Mouse (Mus musculus): ENCODE data around the gene Apmap. TPM values are rescaled to one million over a fixed set of nuclear protein-coding genes. Genes with fewer than 3 reads are reported as not detected.

Gene Apmap
- polyA plus RNA-seq, 1 experiment from 2014 or later, result 37.1 TPM

- H3K4me3 ChIP-seq, result peak overlapping the region; percentile 89
- peak overlapping the region; percentile 82 for H3K4me2 ChIP-seq
- no peak overlapping the region for H3K27ac ChIP-seq
- H3K4me1 ChIP-seq, result peaks cover 15% of the 10 kb centered on the region
- H3K27me3 ChIP-seq, result no peaks in the 10 kb centered on the region
- no peaks in the 10 kb centered on the region for H3K36me3 ChIP-seq (ENCODE audit: poor library complexity, severe bottlenecking)
- 81% methylated on average over 1 of the region's 1 CpGs for WGBS
- H3K9me3 ChIP-seq (replicated peaks), result no peaks in the 10 kb centered on the region
- no peak overlapping the region; the same call in 1 of the 2 replicates for H3K9ac ChIP-seq
- ATAC-seq, result no peak
Measured at GRCm38 (mm10) chr2:150607086-150607485, 1.3 kb downstream of the Apmap start.

DNA sequence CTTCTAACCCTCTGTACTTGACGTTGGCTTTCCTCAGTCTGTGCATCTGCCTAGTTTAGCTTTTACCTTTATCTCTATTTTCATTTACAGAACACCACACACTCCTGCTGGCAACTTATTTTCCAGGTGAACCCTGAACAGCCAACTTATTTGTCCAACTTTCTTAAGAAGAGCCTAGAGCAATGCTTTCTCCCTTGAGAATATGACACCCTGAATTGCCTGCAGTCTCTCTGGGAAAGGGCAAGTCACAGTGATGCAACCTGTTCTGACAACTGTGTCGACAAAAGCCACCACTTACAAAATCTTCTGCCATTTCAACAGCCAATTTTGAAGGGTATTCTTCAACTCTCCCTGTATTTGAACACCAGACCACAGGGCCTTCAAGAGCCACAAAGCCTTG is 3.6 kb downstream of the Apmap start:
- Histone ChIP-seq H3K9me3 (replicated peaks) (no peaks in the 10 kb centered on the region), H3K9ac (no peak overlapping the region), H3K27ac (no peak overlapping the region), H3K4me1 (peaks cover 15% of the 10 kb centered on the region), H3K4me3 (no peak overlapping the region), H3K4me2 (no peak overlapping the region), H3K27me3 (no peaks in the 10 kb centered on the region), H3K36me3 (ENCODE audit: poor library complexity, severe bottlenecking) (no peaks in the 10 kb centered on the region)
- no peak for ATAC-seq
- 83% methylated on average over 2 of the region's 2 CpGs for WGBS

- Histone ChIP-seq H3K4me3 (no peak overlapping the region), H3K9ac (no peak overlapping the region), H3K27me3 (no peaks in the 10 kb centered on the region), H3K27ac (no peak overlapping the region), H3K36me3 (ENCODE audit: poor library complexity, severe bottlenecking) (no peaks in the 10 kb centered on the region), H3K9me3 (replicated peaks) (no peaks in the 10 kb centered on the region), H3K4me2 (no peak overlapping the region), H3K4me1 (peaks cover 3% of the 10 kb centered on the region)
- WGBS, result 94% methylated on average over 2 of the region's 2 CpGs
- ATAC-seq, result no peak
Measured at GRCm38 (mm10) chr2:150602166-150602565, 6.2 kb downstream of the Apmap start.

- no peak overlapping the region for H3K4me2 ChIP-seq
- no peak overlapping the region for H3K4me3 ChIP-seq
- no peak overlapping the region for H3K9ac ChIP-seq
- H3K4me1 ChIP-seq, result no peaks in the 10 kb centered on the region
- no peak overlapping the region for H3K27ac ChIP-seq
- WGBS, result 95% methylated on average over 2 of the region's 2 CpGs
- H3K27me3 ChIP-seq, result no peaks in the 10 kb centered on the region
- no peak for ATAC-seq
- peaks cover 4% of the 10 kb centered on the region; the same call in 1 of the 2 replicates for H3K36me3 ChIP-seq (ENCODE audit: poor library complexity, severe bottlenecking)
- no peaks in the 10 kb centered on the region for H3K9me3 ChIP-seq (replicated peaks)
Measured at GRCm38 (mm10) chr2:150600263-150600662, 8.1 kb downstream of the Apmap start.

- Histone ChIP-seq H3K27ac (no peak overlapping the region), H3K36me3 (ENCODE audit: poor library complexity, severe bottlenecking) (peaks cover 27% of the 10 kb centered on the region), H3K9me3 (replicated peaks) (no peaks in the 10 kb centered on the region), H3K4me2 (no peak overlapping the region), H3K4me1 (no peaks in the 10 kb centered on the region), H3K9ac (no peak overlapping the region), H3K4me3 (no peak overlapping the region), H3K27me3 (no peaks in the 10 kb centered on the region)
- ATAC-seq, result no peak
- WGBS, result 96% methylated on average over 3 of the region's 3 CpGs
Measured at GRCm38 (mm10) chr2:150595411-150596190, 12.8 kb downstream of the Apmap start.

DNA sequence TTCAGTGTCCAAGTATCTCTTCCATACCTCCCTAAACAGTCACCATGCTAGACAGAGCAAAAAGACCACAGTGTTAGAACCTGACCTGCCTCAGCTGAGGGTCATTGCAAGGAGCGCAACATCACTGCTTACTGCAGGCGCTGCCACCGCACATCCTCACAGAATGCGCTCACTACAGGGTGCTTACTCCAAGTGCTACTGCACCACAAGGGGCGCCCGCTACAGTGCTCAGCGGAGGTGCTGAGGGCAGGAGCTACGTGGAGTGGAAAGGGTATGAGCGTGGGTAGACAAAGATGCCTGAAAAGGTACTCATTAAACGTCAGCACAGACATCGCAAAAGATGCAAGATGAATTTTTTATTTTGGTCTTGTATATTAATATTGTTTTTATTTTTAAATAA is 19.3 kb downstream of the Apmap start:
- Histone ChIP-seq H3K4me3 (no peak overlapping the region), H3K27me3 (no peaks in the 10 kb centered on the region), H3K36me3 (ENCODE audit: poor library complexity, severe bottlenecking) (peaks cover 67% of the 10 kb centered on the region), H3K4me1 (no peaks in the 10 kb centered on the region), H3K4me2 (no peak overlapping the region), H3K9ac (no peak overlapping the region), H3K9me3 (replicated peaks) (no peaks in the 10 kb centered on the region), H3K27ac (no peak overlapping the region)
- WGBS, result 70% methylated on average over 11 of the region's 11 CpGs
- no peak for ATAC-seq

GRCm38 (mm10) chr2:150579628-150580027 is 28.7 kb downstream of the Apmap start:
- no peak for ATAC-seq
- Histone ChIP-seq H3K27ac (no peak overlapping the region), H3K4me1 (no peaks in the 10 kb centered on the region), H3K9ac (no peak overlapping the region), H3K9me3 (replicated peaks) (no peaks in the 10 kb centered on the region), H3K27me3 (no peaks in the 10 kb centered on the region), H3K36me3 (ENCODE audit: poor library complexity, severe bottlenecking) (peaks cover 30% of the 10 kb centered on the region), H3K4me2 (no peak overlapping the region), H3K4me3 (no peak overlapping the region)
- 81% methylated on average over 1 of the region's 1 CpGs for WGBS

DNA sequence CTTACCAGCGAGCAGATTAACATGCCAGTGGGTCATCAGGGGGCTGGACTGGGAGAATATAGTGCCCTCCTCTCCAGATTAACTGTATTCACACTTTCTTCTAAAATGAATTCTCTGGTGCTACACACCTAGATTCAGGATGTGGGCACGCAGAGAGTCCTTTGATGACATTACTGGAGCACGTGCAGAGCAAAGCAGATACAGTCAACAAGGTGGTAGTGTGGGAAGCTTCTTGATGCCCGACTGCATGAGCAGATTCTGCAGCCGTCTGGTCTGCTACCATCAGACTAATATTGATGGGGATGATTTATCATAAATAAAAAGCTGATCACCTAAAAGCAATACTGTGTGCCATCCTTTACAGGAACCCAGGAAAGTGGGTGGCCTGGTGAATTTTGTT is 29.8 kb downstream of the Apmap start:
- H3K9ac ChIP-seq, result no peak overlapping the region
- no peaks in the 10 kb centered on the region for H3K4me1 ChIP-seq
- H3K27me3 ChIP-seq, result no peaks in the 10 kb centered on the region
- no peak overlapping the region for H3K27ac ChIP-seq
- no peak overlapping the region for H3K4me3 ChIP-seq
- H3K9me3 ChIP-seq (replicated peaks), result no peaks in the 10 kb centered on the region
- no peak overlapping the region for H3K4me2 ChIP-seq
- WGBS, result 87% methylated on average over 5 of the region's 5 CpGs
- no peak for ATAC-seq
- H3K36me3 ChIP-seq (ENCODE audit: poor library complexity, severe bottlenecking), result peaks cover 19% of the 10 kb centered on the region

GRCm38 (mm10) chr2:150576256-150576655 is 32.1 kb downstream of the Apmap start:
- Histone ChIP-seq H3K27me3 (no peaks in the 10 kb centered on the region), H3K4me1 (no peaks in the 10 kb centered on the region), H3K27ac (no peak overlapping the region), H3K36me3 (ENCODE audit: poor library complexity, severe bottlenecking) (peaks cover 10% of the 10 kb centered on the region; the same call in 1 of the 2 replicates), H3K4me2 (no peak overlapping the region), H3K4me3 (no peak overlapping the region), H3K9ac (no peak overlapping the region), H3K9me3 (replicated peaks) (no peaks in the 10 kb centered on the region)
- no peak for ATAC-seq
- 97% methylated on average over 1 of the region's 1 CpGs for WGBS

DNA sequence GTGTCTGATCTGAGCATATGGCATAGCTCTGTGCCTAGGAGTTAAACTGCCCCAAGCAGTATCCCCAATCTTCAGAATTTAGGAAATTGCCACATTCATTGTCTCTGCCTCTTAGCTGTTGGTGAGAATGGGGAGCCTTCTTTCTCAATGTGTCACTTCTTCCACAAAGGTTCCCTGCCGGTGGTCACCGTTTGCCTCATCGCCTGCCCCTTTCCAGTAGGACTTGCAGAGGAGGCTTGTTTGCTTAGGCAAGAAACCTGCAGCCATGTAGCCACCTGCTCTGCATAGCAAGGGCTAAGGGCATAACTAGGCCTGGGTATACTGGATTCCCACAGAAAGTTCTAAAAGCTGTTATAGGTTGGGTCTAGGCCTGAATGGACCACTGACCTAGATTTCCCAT is 35.9 kb downstream of the Apmap start:
- no peaks in the 10 kb centered on the region for H3K9me3 ChIP-seq (replicated peaks)
- ATAC-seq, result no peak
- H3K27me3 ChIP-seq, result no peaks in the 10 kb centered on the region
- H3K9ac ChIP-seq, result no peak overlapping the region
- no peak overlapping the region for H3K27ac ChIP-seq
- WGBS, result 93% methylated on average over 3 of the region's 3 CpGs
- H3K4me3 ChIP-seq, result no peak overlapping the region
- H3K4me1 ChIP-seq, result no peaks in the 10 kb centered on the region
- no peak overlapping the region for H3K4me2 ChIP-seq
- H3K36me3 ChIP-seq (ENCODE audit: poor library complexity, severe bottlenecking), result 0 out of 2 replicates have a peak, but pooled peaks cover 6% of the 10 kb centered on the region

- 86% methylated on average over 2 of the region's 2 CpGs for WGBS
- Histone ChIP-seq H3K27me3 (no peaks in the 10 kb centered on the region), H3K4me1 (no peaks in the 10 kb centered on the region), H3K4me3 (no peak overlapping the region), H3K4me2 (no peak overlapping the region), H3K27ac (no peak overlapping the region), H3K36me3 (ENCODE audit: poor library complexity, severe bottlenecking) (no peaks in the 10 kb centered on the region), H3K9ac (no peak overlapping the region), H3K9me3 (replicated peaks) (no peaks in the 10 kb centered on the region)
- no peak for ATAC-seq
Measured at GRCm38 (mm10) chr2:150570761-150571160, 37.6 kb downstream of the Apmap start.

GRCm38 (mm10) chr2:150569847-150570590 is 38.3 kb downstream of the Apmap start, which contains the start of gene Cst7:
Gene Cst7, plus strand, starts transcription at chr2:150570415.
- Histone ChIP-seq H3K27me3 (no peaks in the 10 kb centered on the region), H3K9ac (no peak within 1 kb of the TSS), H3K36me3 (ENCODE audit: poor library complexity, severe bottlenecking) (no peaks in the 10 kb centered on the region), H3K9me3 (replicated peaks) (no peaks in the 10 kb centered on the region), H3K4me2 (no peak within 1 kb of the TSS), H3K4me3 (no peak within 1 kb of the TSS), H3K4me1 (no peaks in the 10 kb centered on the region), H3K27ac (no peak within 1 kb of the TSS)
- ATAC-seq, result no peak
- WGBS, result 78% methylated on average over 11 of the region's 11 CpGs

Measured in forebrain, embryonic 13.5 days (tissue).